Mouse (Mus musculus) thymus, adult 2 months (tissue): Measurements from ENCODE around the gene Kpna7.

Source experiments
- CTCF ChIP-seq: fragments of 200-500 bp; IDR thresholded peaks from 2 replicates; pipeline ENCODE4 v1.5.1; 2012; ENCODE audit warnings: mild to moderate bottlenecking, control low read depth, low read length, moderate library complexity, borderline replicate concordance; ENCODE audit not compliant: control insufficient read depth, poor library complexity, insufficient read depth; ENCODE audit errors: extremely low read depth
- POLR2A ChIP-seq: fragments of 200-500 bp; IDR thresholded peaks from 2 replicates; pipeline ENCODE4 v1.6.1; 2012; ENCODE audit warnings: mild to moderate bottlenecking, low read length, control low read depth, moderate library complexity; ENCODE audit not compliant: control insufficient read depth, poor library complexity, insufficient read depth; ENCODE audit errors: extremely low read depth

- no peak for TF ChIP-seq CTCF
- no peak for TF ChIP-seq POLR2A
Observed at GRCm38 (mm10) chr5:145084822-145085221, 992 bp upstream of the Kpna7 start.
